Mouse (Mus musculus) megakaryocyte, embryonic 14.5 days (primary cell): ENCODE measurements at regions not wholly inside any gene's neighbourhood (a gene's known extent, or its start where the extent isn't known, plus 50 kb on each side); places are given as distances from the start of the nearest gene placed in this dataset.

Source experiments
- FLI1 ChIP-seq: IDR thresholded peaks from 2 replicates; pipeline ENCODE4 v1.6.1; 2012; ENCODE audit warnings: low read length, inconsistent platforms, mixed read lengths
- GATA1 ChIP-seq: IDR thresholded peaks from 3 replicates; pipeline ENCODE4 v1.6.1; 2012; ENCODE audit warnings: mixed read lengths, low read length, inconsistent platforms, borderline replicate concordance

DNA sequence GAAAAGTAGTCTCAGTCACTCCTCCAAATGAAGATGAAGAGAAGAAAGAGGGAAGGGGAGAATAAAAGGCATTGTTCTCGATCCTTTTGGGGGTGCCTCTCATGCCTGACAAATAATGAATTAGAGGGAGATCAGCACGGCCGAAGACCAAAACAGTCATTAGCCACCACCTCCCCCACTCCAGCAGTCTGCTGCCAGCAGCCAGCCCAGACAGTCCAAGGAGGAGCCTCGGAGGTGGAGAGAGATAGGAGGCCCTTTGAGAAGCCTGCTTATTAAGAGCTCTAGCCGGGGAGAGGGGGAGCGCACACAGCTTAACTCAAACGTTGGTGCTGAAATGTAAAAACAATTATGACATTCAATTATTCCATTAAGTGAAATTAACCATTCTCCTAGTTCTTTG, 188.6 kb downstream of the 3110018I06Rik start:
- TF ChIP-seq GATA1 (no peak), FLI1 (no peak)
